Mouse (Mus musculus) cerebral cortex, adult 2 months (tissue): ENCODE data around the gene Syngr1.

Experiments
- WGBS: fragments of 180-500 bp; shearing (Covaris S2); methylation state at CpG from one replicate; pipeline ENCODE4 v1.1.7; 2018; 5-methylcytosine and 5-hydroxymethylcytosine counted together

The Syngr1 gene

DNA sequence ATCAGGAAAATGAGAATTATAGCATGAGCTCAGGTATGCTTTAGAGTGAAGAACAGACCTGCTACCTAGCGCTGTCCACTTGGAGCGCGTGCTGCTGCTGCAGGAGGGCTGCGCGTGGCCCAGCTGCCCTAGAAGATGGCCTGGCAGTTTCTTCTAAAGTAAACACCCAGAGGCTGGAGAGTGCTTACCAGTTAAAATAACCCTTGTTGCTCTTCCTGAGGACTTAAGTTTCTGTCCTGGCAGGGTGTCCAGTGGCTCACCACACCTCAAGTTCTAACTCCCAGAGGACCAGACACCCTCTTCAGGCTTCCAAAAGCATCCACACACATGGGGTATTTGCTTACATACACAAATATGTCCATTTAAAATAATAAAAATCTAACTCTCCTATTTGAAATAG lies 54.3 kb downstream of the Syngr1 start:
- 94% methylated on average over 5 of the region's 5 CpGs for WGBS

DNA sequence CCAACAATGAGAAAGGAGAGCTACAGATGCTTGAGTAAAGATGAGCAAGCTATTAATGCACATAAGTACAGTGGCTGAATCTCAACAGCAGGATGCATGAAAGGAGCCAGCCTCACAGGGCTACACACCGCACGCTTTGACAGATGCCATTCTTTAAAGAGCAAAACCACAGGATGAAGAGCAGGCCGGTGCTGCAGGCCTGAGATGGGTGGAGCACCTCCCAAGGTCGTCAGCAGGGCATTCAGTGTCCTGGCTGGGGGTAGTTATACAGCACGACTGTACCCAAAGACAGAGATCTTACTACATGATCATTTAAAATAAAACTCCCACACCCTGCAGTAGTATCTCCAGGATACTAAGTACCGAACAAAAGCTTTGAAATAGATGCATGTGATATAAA lies 55.0 kb downstream of the Syngr1 start:
- WGBS = 64% methylated on average over 6 of the region's 6 CpGs

DNA sequence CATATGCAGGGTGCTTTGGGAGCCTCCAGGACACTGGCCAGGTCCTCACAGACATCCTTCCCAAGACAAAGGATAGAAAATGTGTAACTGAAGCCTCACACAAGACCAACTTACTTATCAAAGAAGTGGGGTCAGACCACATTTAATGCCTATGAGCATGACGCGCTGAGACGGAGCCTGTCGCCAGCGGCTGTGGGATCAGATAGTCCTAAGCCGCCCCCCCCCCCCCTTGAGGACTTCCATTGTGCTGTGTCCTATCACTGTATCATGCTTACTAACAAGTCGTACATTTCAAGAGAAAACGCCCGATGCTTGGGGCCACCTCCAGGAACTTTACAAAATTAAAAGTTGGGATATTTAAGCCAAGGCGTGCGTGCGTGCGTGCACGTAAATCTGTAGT lies 56.0 kb downstream of the Syngr1 start:
- 93% methylated on average over 14 of the region's 14 CpGs for WGBS

DNA sequence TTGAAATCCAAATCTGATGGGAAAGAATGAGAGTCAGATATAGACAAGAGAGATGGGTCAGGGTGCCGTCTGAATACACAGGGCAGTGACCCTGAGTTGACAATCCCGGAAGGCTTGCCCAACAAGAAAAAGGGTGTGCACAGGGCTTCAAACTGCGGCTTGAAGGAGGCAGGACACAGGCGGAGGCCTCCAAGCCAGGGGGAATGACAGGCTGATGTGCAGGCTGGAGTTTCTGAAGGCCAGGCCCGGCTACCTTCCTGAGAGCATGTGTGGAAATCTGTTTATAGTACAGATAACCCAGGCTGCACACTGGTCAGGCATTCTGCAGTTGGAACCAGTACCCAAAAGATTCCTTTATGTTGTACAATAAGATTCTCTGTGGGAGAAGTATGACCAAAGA lies 56.4 kb downstream of the Syngr1 start:
- 78% methylated on average over 5 of the region's 5 CpGs for WGBS

DNA sequence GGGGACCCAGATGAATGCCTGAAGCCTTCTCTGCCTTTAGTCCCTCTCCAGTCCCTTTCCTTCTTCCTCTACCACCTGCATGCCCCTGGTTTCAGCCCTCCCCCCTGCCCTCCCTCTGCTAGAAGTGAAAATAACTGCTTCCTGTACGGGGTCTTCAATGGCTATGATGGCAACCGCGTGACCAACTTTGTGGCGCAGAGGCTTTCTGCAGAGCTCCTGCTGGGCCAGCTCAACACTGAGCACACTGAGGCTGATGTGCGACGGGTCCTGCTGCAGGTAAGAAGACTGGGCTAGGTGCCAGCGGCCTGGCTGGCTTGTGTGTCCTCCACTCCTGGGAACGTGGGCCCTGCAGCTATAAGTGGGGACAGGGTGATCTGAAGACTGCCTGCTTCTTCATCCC lies 57.4 kb downstream of the Syngr1 start:
- 71% methylated on average over 8 of the region's 8 CpGs for WGBS

DNA sequence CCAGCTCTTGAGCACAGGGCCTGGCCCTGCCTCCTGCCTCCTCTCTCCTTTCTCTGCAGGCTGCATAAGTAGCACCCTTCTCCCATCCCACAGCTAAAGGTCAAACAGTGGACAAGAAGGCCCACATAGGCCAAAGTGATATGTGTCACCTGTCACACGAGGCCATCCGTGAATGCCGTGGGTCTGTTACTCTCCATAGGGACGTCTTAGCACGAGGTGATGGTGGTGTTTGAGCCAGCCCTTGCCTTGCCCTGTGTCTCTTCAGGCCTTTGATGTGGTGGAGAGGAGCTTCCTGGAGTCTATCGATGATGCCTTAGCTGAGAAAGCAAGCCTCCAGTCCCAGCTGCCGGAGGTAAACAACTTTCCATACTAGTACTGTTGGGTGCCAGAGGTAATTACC lies 58.4 kb downstream of the Syngr1 start:
- WGBS = 89% methylated on average over 7 of the region's 7 CpGs

DNA sequence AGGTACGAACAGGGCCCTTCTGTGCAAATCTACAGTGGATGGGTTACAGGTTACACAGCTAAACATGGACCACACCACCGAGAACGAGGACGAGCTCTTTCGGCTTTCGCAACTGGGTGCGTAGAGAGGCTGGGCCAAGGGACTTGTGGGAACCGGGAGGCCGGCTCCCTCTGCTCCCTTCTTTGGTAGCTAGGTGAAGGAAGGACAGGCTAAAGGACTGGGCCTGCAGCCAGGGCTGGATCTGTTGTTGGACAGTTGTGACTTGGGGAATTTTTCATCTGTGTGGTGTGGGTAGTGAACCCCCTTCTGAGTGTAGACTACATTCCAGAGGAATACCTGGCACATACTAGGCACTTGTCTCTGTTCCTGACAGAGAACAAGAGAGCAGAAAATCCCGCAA lies 61.5 kb downstream of the Syngr1 start:
- WGBS = 90% methylated on average over 10 of the region's 10 CpGs

DNA sequence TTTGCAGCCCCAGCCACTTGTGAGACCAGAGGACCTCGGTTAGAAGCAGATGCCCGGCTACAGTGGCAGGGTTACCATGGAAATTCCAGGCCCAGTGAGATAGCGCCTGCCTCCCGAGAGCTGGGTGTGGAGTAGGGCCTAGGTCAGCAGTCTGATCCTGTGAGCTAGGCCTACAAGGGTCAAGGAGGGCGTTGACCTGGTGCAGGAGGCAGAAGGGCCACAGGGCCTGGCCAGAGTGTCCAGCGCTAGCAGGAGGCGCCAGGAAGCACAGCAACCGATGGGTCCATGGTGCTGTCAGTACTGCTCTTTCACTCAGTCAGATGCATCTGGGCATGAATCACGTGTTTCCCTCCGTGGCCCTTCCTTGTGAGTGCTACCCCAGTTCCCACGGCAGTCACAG lies 62.6 kb downstream of the Syngr1 start:
- 85% methylated on average over 11 of the region's 11 CpGs for WGBS

DNA sequence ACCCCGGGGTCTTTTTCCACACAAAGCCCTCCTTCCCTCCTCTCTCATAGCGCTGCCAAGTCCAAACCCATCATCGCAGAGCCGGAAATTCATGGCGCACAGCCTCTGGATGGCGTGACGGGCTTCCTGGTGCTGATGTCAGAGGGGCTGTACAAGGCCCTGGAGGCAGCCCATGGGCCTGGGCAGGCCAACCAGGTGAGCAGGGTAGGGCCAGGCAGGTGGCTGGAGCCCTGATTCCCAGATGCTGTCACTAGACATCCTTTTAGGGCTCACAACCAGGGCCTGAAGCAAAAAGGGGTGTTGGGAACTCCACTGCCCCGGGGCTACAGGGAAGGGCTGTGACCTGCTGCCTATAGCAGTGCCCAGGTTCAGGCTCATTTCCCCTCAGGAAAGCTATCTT lies 64.6 kb downstream of the Syngr1 start:
- WGBS = 94% methylated on average over 8 of the region's 8 CpGs

DNA sequence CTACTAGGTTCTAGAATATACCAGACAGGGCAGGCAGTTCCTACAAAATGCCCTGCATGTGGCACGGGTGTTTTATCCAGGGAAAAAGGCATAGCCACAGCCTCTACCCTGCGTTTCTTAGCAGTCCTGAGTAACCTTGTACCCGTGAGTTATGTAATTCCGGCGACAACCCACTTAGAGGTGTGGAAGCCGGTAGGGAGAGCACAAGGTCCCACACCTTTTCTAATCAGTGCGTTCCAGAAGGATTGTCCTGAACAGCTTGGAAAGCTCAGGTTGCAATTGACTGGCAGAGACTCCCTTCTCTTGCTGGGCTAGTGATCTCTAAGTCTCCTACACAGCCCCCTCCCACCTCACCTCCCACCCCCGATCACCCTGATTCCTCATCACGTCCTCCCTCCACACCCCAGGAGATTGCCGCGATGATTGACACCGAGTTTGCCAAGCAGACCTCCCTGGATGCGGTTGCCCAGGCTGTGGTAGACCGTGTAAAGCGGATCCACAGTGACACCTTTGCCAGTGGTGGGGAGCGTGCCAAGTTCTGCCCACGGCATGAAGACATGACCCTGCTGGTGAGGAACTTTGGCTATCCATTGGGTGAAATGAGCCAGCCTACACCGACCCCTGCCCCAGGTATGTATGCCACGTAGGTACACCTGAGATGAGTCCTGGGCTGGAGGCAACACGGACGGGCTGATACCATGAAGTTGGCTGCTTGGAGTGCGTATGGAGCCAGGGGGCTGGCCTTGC lies 66.2 kb downstream of the Syngr1 start:
- 87% methylated on average over 22 of the region's 22 CpGs for WGBS

DNA sequence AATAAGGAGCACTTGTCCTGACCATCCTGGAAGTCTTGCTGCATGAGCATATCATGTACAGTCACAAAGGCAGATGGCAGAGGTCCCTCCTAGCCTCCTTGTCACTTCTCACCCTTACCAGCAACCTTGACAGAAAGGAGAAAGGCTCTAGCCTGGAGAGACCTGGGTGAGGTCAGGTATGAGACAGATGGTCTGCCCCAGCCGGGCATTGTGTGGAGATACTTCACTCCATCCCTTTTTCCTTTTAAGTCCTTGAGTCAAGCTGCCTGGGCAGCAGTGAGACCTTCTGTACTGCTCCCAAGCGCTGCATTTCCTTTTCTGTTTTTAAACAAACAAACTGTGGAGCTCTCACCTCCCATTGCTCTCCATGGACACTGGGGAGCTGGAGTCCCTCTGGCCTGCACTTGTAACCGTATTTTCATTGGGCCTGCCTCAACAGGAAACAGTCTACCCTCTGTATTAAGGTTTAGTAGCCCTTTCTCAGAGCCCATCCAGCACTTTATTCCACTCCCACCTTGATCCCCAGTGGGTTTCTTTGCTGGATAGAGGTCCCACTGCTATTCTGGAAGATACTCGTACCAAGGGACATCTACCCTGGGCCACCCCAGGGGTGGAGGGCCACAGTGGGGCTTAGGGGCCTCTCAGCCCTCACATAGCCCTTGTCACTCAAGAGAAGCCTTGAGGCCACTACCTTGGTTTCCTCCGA lies 67.0 kb downstream of the Syngr1 start:
- 74% methylated on average over 5 of the region's 5 CpGs for WGBS

DNA sequence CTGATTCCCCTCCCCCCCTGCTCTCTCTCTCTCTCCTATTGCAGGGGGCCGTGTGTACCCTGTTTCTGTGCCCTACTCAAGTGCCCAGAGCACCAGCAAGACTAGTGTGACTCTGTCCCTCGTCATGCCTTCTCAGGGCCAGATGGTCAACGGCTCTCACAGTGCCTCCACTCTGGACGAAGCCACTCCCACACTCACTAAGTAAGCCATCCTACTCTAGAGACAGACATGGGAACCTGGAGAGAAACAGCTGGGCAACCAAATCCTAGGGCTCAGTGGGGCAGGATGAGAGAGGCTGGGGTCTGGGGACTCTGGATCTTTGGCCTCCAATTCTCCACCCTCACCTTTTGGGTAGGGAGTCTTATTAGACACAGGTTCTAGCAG lies 67.6 kb downstream of the Syngr1 start:
- 59% methylated on average over 4 of the region's 4 CpGs for WGBS

DNA sequence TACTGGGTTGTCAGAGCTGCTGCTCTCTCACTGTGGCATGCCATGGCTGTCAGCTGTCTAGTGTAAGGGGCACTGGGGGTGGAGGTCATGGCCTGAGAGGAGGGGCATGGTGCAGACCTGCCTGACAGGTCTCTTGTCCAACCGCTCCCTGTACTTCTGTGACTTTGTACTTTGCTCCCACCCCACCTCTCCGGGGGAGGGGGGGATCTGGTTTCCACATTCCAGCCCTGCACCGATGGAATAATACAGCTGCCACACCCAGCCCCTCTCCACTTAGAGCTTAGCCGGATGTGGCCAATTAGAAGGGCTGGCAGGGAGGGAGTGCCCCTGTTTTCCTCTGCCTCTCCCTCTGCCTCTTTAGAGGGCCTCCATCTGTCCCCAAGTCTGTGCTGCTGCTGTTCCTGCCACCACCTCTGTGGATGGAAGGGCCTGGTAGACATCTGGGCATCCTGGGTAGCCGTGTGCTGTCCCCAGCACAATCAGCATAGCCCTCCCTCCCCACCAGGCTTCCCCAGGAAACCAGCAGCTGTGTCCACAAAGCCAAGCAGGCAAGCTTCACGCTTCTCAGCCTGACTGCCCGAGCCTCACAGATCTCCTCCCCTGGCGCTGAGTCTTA lies 68.3 kb downstream of the Syngr1 start:
- WGBS = 43% methylated on average over 8 of the region's 8 CpGs

DNA sequence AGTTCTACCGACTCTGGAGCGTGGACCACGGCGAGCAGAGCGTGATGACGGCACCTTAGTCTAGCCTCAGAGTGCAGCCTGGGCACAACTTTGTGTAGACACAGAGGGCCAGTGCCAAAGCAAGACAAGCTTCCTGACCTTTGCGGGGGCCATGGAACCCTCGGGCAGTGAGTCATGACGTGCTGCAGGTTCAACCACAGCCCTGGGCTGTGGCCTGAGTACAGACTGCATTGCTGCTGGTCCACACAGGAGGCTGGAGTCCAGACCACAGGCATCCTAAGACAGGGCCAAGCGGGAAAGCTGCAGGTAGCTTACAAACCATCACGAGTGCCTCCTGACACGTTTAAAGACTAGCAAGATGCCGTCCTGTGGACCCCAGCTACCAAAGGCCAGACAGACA lies 69.1 kb downstream of the Syngr1 start:
- WGBS = 90% methylated on average over 13 of the region's 13 CpGs

DNA sequence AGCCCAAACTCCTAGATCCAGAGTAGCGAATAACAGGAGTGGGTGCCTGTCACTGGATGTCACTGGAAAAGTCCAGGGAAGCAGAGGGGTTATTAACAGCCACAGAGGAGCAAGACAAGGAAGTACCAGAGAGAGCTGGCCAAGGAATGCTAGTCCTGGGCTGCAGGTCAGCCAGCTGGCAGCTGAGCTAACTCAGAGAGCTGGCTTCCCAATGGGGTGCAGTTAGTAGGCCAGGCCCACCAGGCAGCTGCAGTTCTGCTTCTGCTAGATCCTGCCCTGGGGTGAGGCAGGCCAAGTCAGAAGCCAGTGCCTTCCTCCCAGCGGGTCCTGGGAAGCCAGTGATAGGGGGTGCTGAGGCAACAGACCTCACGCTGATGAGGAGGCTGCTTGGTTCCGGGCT lies 69.6 kb downstream of the Syngr1 start:
- WGBS = 84% methylated on average over 4 of the region's 4 CpGs

DNA sequence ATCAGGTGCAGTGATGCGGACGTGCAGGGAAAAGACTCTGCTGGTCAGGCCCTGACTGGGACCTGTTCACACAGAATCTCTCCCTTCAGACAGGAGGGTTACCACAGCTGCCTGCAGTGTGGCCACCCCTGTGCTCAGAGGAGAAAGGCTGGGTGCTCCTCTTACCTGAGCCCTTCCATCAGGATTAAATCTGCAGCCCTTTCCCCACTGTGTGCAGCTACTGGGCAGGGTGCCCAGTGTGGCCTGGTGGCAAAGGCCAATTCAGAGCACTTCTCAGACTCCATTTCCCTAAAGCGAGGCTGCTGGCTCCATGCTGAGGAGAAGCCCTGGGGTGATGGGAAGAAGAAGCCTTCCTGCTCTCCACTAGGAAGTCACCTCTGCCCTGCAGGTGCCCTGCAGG lies 70.1 kb downstream of the Syngr1 start:
- 84% methylated on average over 3 of the region's 3 CpGs for WGBS

DNA sequence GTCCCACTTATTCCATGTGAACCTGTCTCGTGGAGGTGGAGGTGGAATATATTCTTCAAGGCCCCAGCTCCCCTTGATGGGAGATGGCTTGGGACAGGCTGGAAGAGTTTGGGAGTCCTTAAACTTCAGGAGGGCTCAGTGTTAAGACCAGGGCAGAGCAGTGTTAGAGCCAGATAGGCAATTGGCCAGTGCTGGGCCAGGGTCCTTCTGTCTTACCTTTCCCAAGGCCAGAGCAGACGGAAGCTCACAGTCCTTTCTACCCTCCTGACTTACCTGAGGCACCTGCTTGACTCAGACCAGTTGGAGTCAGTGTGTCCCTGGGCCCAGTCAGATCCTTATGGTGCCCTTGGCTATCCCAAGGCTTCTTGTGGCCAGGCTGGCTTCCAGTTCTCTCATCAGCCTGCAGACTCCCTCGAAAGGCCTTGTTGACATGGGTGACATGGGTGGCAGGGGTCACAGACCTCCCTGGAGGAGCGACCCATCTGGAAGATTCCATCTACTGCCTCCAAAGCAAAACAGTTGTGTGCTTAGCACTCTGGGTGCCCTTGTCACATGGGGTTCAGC lies 71.3 kb downstream of the Syngr1 start:
- WGBS = 91% methylated on average over 4 of the region's 4 CpGs

DNA sequence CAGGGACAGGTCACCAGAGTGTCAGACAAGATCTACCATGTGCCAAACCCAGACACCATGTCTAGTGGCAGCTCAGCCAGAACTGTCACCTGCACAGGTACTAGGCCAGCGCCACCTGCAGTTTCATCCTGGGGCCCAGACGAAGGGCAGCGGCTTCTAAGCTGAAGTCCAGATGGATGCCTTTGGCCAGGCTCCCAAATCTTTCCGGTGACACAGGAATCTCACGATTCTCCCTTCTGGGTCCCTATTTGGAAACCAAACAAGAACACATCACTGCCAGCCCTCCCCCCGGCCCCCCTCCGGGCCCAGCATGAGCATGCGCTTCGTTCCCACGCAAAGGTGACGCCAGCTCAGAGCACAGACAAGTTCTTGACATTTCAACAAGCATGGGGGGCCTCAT lies 72.1 kb downstream of the Syngr1 start:
- 41% methylated on average over 11 of the region's 11 CpGs for WGBS

DNA sequence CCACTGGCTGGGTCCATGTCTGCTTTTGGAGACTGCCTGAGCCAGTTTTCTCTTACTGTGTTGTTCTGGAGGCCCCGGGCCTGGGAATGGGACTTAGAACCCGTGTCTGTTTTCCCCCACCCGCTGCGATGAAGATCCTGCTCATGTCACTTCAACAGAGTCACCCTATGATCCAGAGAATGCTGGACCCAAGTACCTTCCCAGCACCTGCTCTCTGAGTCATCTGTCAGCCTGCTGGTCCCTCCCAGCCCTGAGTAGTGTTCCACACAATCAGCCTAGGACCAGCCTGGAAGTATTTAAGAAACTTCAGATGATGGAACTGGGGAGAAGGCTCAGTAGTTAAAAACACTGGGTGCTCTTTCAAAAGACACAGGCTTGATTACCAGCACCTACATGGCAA lies 72.6 kb downstream of the Syngr1 start:
- 84% methylated on average over 4 of the region's 4 CpGs for WGBS

DNA sequence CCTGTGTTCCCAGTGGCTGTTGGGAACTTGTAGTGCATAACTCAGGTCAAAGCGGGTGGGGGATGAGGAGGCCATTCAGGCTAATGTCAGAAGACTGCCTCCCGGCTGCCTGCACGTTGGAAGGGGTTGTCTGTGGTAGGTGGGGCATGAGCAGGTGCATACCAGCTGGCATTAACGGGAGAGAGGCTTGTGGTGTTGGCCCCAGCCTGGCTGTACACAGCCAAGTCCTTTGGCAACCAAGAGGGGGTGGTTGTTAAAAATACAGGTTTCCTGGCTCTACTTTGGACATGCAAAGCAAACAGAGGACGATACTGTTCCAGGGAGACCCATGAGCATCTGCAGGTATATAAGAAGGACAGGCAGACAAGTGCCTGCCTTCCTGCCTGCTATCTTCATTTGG lies 74.3 kb downstream of the Syngr1 start:
- WGBS = 45% methylated on average over 5 of the region's 5 CpGs
